Mouse (Mus musculus): Measurements from ENCODE around the gene Olfr935.

Gene Olfr935

DNA sequence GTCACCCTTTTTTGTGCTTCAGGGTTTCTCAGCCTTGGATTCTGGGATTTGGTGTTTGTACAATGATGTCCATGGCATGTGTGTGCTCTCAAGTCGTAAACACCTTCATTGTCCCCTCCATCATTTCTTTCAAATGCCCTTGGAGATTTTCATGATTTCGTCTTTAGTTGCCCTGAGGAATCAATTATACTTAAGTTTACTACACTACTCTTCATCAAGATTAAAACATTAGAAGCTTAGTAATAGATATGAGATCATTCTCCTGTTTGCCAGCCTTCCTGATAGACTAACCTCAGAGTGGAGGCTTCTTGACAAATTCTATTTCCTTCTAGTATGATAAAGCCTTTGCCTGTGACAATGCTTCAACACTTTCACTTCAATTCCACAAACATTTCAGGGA, at the start of gene Olfr935:
Gene Olfr935, minus strand, starts transcription at position 101 of the 400 bp plus-strand sequence.
- DNase-seq, result no peak

GRCm38 (mm10) chr9:39023277-39023676, 23.8 kb upstream of the Olfr935 start, which contains the start of gene Olfr146:
Gene Olfr146, minus strand, starts transcription at chr9:39023377.
- no peak for DNase-seq

DNA sequence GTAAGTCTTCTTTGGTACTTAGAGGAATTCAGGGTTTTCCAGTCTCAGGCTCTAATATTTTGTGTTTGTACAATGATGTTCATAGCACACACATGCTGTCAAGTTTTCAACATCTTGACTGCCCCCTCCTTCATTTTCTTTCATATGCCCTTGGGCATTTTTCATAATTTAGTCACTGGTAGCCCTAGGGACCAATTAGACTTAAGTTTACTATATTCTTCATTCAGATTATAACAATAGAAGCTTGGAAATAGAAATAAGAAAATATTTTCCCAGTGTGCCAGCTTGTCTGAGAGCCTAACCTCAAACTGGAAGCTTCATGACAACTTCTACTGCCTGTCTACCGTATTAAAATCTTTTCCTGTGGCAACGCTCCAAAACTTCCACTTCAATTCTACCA, 11.3 kb downstream of the Olfr935 start, which contains the start of gene Olfr934:
Gene Olfr934, minus strand, starts transcription at position 101 of the 400 bp plus-strand sequence.
- no peak for DNase-seq

- no peak for DNase-seq
Measured at GRCm38 (mm10) chr9:38972013-38972412, 27.5 kb downstream of the Olfr935 start, which contains the start of gene Olfr933. Gene Olfr933, plus strand, starts transcription at chr9:38972313.

- DNase-seq, result no peak
Measured at GRCm38 (mm10) chr9:38954124-38954416, 45.4 kb downstream of the Olfr935 start.

- DNase-seq, result no peak
Measured at GRCm38 (mm10) chr9:38953401-38954123, 45.9 kb downstream of the Olfr935 start.

Data from cerebellum, adult 9-11 months (tissue).